Mouse (Mus musculus): ENCODE results near the gene Gm10295. TPM values are rescaled to one million over a fixed set of nuclear protein-coding genes. Genes with fewer than 3 reads are reported as not detected.

The Gm10295 gene
- polyA plus RNA-seq (2016; fragmentation: Nextera tagmentation; extraction: Ambion mirVana), result not detected in 2 replicates

- peak; percentile 12 for DNase-seq (ENCODE audit: low spot score)
- Histone ChIP-seq H3K36me3 (no peaks in the 10 kb centered on the region), H3K27me3 (ENCODE audit: low read depth, poor library complexity, severe bottlenecking) (peaks cover 15% of the 10 kb centered on the region), H3K9me3 (replicated peaks) (no peaks in the 10 kb centered on the region), H3K27ac (replicated peaks) (0 out of 2 replicates have a peak within 1 kb of the TSS, but pooled peaks have one; percentile 38), H3K4me1 (peaks cover 8% of the 10 kb centered on the region), H3K4me3 (peak within 1 kb of the TSS; percentile 14; the same call in 1 of the 2 replicates)
- 15% methylated on average over 11 of the region's 11 CpGs for WGBS
Measured at GRCm38 (mm10) chr7:71351364-71351763, at the start of gene Gm10295. Gene Gm10295 (minus strand): TSS chr7:71351485.

GRCm38 (mm10) chr7:71401032-71401431, 49.7 kb upstream of the Gm10295 start:
- Histone ChIP-seq H3K9me3 (replicated peaks) (no peaks in the 10 kb centered on the region), H3K27me3 (ENCODE audit: low read depth, poor library complexity, severe bottlenecking) (peaks cover 28% of the 10 kb centered on the region; the same call in 1 of the 2 replicates), H3K36me3 (no peaks in the 10 kb centered on the region), H3K4me1 (no peaks in the 10 kb centered on the region), H3K4me3 (no peak overlapping the region), H3K27ac (replicated peaks) (no peak overlapping the region)
- no peak for DNase-seq (ENCODE audit: low spot score)
- 94% methylated on average over 2 of the region's 2 CpGs for WGBS

DNA sequence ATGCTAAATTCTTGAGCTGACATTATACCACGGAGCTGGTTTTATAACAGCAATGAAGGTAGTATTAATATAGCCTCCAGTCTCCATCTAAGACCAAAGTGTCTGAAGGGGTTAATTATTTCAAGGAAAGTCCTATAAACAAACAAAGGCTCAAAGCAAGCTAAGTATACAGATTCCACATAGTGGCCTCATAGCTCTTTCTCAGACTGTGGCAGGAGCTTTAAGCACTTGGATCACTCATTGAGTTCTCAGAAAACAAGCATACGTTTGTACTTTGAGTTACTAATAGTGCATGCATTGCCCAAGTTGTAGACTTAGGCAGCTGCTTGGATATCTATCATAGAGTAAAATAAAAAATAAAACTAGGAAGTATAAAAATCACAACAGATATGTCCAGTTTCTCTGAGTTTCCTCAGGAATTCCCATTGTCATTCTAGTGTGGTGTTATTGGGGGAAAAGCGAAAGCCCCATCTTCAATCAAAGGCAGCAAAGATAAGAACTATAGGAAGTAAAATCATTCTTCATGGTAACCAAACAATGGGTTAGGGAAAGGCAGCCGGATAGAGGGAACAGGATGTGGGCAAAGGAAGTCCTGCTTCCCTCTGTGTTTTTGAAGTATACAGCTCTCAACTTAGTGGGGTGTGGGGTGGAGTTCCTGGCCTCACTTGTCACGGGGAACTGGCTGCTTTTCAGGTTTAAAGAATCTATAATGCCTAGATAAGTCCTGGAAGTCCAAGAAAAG, 48.8 kb upstream of the Gm10295 start:
- Histone ChIP-seq H3K9me3 (replicated peaks) (no peaks in the 10 kb centered on the region), H3K27ac (replicated peaks) (no peak overlapping the region), H3K4me1 (no peaks in the 10 kb centered on the region), H3K36me3 (no peaks in the 10 kb centered on the region), H3K27me3 (ENCODE audit: low read depth, poor library complexity, severe bottlenecking) (peaks cover 20% of the 10 kb centered on the region; the same call in 1 of the 2 replicates), H3K4me3 (no peak overlapping the region)
- 72% methylated on average over 5 of the region's 5 CpGs for WGBS
- DNase-seq (ENCODE audit: low spot score), result no peak

- WGBS, result 88% methylated on average over 10 of the region's 10 CpGs
- H3K9me3 ChIP-seq (replicated peaks), result no peaks in the 10 kb centered on the region
- no peak overlapping the region for H3K4me3 ChIP-seq
- H3K36me3 ChIP-seq, result no peaks in the 10 kb centered on the region
- no peaks in the 10 kb centered on the region for H3K4me1 ChIP-seq
- no peak for DNase-seq (ENCODE audit: low spot score)
- H3K27ac ChIP-seq (replicated peaks), result no peak overlapping the region
- peaks cover 18% of the 10 kb centered on the region; the same call in 1 of the 2 replicates for H3K27me3 ChIP-seq (ENCODE audit: low read depth, poor library complexity, severe bottlenecking)
Measured at GRCm38 (mm10) chr7:71398959-71399756, 47.9 kb upstream of the Gm10295 start.

GRCm38 (mm10) chr7:71398389-71398788, 47.1 kb upstream of the Gm10295 start:
- Histone ChIP-seq H3K9me3 (replicated peaks) (no peaks in the 10 kb centered on the region), H3K4me1 (no peaks in the 10 kb centered on the region), H3K27me3 (ENCODE audit: low read depth, poor library complexity, severe bottlenecking) (peaks cover 15% of the 10 kb centered on the region; the same call in 1 of the 2 replicates), H3K27ac (replicated peaks) (no peak overlapping the region), H3K36me3 (no peaks in the 10 kb centered on the region), H3K4me3 (no peak overlapping the region)
- 87% methylated on average over 1 of the region's 1 CpGs for WGBS
- DNase-seq (ENCODE audit: low spot score), result no peak

- Histone ChIP-seq H3K9me3 (replicated peaks) (no peaks in the 10 kb centered on the region), H3K27me3 (ENCODE audit: low read depth, poor library complexity, severe bottlenecking) (peaks cover 44% of the 10 kb centered on the region), H3K4me1 (no peaks in the 10 kb centered on the region), H3K36me3 (no peaks in the 10 kb centered on the region), H3K4me3 (no peak overlapping the region), H3K27ac (replicated peaks) (no peak overlapping the region)
- WGBS, result 55% methylated on average over 4 of the region's 4 CpGs
- DNase-seq (ENCODE audit: low spot score), result no peak
Measured at GRCm38 (mm10) chr7:71392795-71393341, 41.6 kb upstream of the Gm10295 start.

DNA sequence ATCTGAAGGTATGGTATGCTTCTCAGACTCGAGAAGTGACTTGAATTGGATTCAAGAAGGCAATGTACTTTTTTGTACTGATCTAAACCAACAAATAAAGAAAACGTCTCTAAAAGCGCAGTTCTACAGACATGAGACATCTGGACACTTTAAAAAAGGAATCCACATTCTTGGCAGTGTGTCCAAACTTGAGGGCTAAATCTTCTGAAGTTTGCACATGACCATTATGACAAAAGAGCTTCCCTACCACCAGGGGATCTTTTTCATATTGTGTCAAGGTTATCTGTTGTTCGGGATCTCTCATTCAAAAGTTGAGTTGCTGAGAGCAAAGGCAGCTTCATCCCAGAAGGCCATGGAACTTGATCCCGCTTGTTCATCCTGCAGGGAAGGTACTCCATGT, 40.0 kb upstream of the Gm10295 start:
- no peaks in the 10 kb centered on the region for H3K36me3 ChIP-seq
- H3K9me3 ChIP-seq (replicated peaks), result no peaks in the 10 kb centered on the region
- peaks cover 4% of the 10 kb centered on the region; the same call in 1 of the 2 replicates for H3K4me1 ChIP-seq
- 85% methylated on average over 5 of the region's 5 CpGs for WGBS
- H3K4me3 ChIP-seq, result no peak overlapping the region
- peaks cover 59% of the 10 kb centered on the region for H3K27me3 ChIP-seq (ENCODE audit: low read depth, poor library complexity, severe bottlenecking)
- DNase-seq (ENCODE audit: low spot score), result no peak
- no peak overlapping the region for H3K27ac ChIP-seq (replicated peaks)

DNA sequence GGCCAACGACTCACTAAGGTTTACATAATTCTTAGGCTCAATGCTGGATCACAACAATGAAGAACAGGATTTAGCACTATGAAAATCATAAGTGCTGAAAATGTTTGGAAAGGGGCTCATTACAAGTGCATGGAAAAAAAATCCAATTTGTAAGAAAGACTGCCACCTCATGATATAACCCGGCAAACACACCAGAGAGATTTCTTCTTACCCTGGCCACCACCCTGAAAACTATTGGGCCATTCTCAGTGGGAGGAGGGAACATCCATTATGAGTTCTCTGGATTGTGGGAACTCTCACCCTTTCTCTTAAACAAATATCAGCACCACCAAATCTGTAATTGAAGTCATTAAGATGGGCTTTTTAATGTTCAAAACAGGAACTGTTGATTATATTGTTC, 39.0 kb upstream of the Gm10295 start:
- DNase-seq (ENCODE audit: low spot score), result no peak
- 85% methylated on average over 2 of the region's 2 CpGs for WGBS
- peaks cover 70% of the 10 kb centered on the region for H3K27me3 ChIP-seq (ENCODE audit: low read depth, poor library complexity, severe bottlenecking)

GRCm38 (mm10) chr7:71386050-71386449, 34.8 kb upstream of the Gm10295 start:
- Histone ChIP-seq H3K27ac (replicated peaks) (peak overlapping the region; percentile 89), H3K4me3 (peak overlapping the region; percentile 3; the same call in 1 of the 2 replicates), H3K36me3 (no peaks in the 10 kb centered on the region), H3K4me1 (peaks cover 56% of the 10 kb centered on the region), H3K9me3 (replicated peaks) (no peaks in the 10 kb centered on the region), H3K27me3 (ENCODE audit: low read depth, poor library complexity, severe bottlenecking) (peaks cover 82% of the 10 kb centered on the region)
- 17% methylated on average over 6 of the region's 6 CpGs for WGBS
- no peak for DNase-seq (ENCODE audit: low spot score)

More for the DNA sequence above, 39.0 kb upstream of the Gm10295 start:
- H3K4me3 ChIP-seq, result no peak overlapping the region
- peaks cover 14% of the 10 kb centered on the region for H3K4me1 ChIP-seq
- no peaks in the 10 kb centered on the region for H3K36me3 ChIP-seq
- H3K9me3 ChIP-seq (replicated peaks), result no peaks in the 10 kb centered on the region
- H3K27ac ChIP-seq (replicated peaks), result no peak overlapping the region

DNA sequence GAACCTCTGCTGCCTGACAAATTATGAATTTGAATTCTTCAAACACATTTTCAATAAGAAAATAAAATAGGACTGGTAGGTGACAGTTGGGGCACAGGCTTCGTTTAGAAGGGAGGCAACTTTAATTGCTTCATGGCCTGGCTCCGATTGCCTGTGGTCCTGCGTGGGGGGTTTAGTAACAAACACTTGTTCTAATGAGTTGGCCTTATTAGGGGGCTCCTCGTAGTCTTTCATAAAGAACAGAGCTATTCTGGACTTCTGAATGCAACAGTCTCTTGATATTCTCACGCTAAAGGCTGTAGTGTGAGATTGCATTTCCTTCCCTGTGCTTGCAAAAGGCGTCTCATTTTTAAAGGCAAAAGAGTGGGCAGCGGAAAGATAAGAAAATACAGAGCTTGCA, 33.6 kb upstream of the Gm10295 start:
- no peak for DNase-seq (ENCODE audit: low spot score)
- H3K27ac ChIP-seq (replicated peaks), result peak overlapping the region; percentile 89

DNA sequence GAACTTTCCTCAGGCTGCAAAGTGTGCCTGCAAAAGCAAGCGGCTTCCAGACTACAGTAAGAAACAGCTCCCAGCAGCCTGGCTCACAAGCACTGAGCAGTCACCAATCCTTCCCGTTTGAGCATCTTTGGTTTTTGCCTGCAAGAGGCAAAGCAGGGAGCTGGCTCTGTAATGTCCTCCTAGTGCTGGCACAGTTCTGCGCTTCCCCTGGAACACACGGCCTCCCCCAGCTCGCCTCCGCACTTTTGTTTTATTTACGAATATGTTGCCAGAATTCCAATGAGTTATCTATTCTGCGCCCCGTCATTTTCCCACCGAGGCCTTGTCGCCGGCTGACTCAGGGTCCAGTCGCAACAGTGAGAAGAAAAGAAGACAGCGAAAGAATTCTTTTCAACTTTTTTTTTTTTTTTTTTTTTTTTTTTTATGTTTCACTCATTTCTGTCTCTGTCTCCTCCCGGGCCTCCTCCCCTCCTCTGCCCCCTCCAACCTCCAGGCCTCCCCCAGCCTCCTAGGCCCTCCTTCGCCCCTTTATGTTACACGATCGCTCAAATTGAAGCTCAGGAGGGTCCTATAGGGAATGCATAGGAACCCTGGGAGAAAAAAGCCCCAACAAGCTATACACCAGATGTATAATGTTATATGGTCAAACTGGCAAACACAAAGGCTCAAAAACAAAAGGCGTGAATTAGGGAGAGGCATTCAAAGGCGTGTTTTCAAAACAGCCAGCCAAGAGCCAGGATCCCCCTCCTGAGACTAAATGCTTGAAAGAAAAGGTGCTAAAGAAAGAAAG, 32.3 kb upstream of the Gm10295 start:
- H3K4me3 ChIP-seq, result peak overlapping the region; percentile 44
- peak overlapping the region; percentile 89 for H3K27ac ChIP-seq (replicated peaks)
- WGBS, result 5% methylated on average over 20 of the region's 20 CpGs
- H3K27me3 ChIP-seq (ENCODE audit: low read depth, poor library complexity, severe bottlenecking), result peaks cover 70% of the 10 kb centered on the region
- no peaks in the 10 kb centered on the region for H3K36me3 ChIP-seq
- H3K4me1 ChIP-seq, result peaks cover 79% of the 10 kb centered on the region
- no peaks in the 10 kb centered on the region for H3K9me3 ChIP-seq (replicated peaks)
- peak; percentile 71 for DNase-seq (ENCODE audit: low spot score)

More for the DNA sequence above, 33.6 kb upstream of the Gm10295 start:
- no peaks in the 10 kb centered on the region for H3K9me3 ChIP-seq (replicated peaks)
- H3K36me3 ChIP-seq, result no peaks in the 10 kb centered on the region
- peaks cover 74% of the 10 kb centered on the region for H3K27me3 ChIP-seq (ENCODE audit: low read depth, poor library complexity, severe bottlenecking)
- H3K4me1 ChIP-seq, result peaks cover 67% of the 10 kb centered on the region
- 39% methylated on average over 7 of the region's 7 CpGs for WGBS
- no peak overlapping the region for H3K4me3 ChIP-seq

Data from midbrain, embryonic 10.5 days (tissue).